Mouse (Mus musculus): Measurements from ENCODE around the gene Fcgr4. TPM values are rescaled to one million over a fixed set of nuclear protein-coding genes. Genes with fewer than 3 reads are reported as not detected.
"Not testable (repeated sequence)": the region's sequence is repeated elsewhere in the genome, so short reads cannot be mapped to it uniquely, and the experiment has no call there.

Gene Fcgr4
- polyA plus RNA-seq, 1 experiment from 2014 or later, result 0.47 TPM

DNA sequence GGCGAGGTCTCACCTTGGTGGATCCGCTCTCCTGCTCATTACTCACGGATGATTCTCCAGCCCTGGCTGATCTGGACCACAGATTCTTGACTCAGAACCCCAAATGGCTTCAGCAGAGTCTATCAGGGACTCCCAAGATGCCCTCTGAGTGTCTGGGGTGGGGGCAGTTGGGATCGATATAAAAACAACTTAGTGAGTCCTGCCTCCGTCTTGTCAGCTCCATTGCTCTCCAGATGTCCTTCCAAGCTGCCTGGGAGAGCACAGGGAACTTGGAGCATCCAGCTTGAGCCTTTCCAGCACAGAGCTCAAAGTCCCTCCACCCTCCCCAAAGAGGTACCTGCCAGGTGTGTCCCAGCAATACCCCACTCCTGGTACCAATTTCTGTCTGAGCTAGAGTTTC, 57.5 kb downstream of the Fcgr4 start:
- WGBS, result 70% methylated on average over 3 of the region's 5 CpGs
- H3K4me1 ChIP-seq (ENCODE audit: insufficient read depth); DNase-seq; H3K27ac ChIP-seq (ENCODE audit: low read depth); H3K4me2 ChIP-seq; H3K9me3 ChIP-seq (ENCODE audit: low read depth, low read length); H3K36me3 ChIP-seq (ENCODE audit: insufficient read depth); ATAC-seq (ENCODE audit: insufficient read depth); H3K9ac ChIP-seq; H3K4me3 ChIP-seq (ENCODE audit: low read depth, low read length): not testable (repeated sequence)
- peaks cover 22% of the 10 kb centered on the region for H3K27me3 ChIP-seq (ENCODE audit: insufficient read depth, low read length)

GRCm38 (mm10) chr1:171077192-171077591, 58.5 kb downstream of the Fcgr4 start:
- not testable (repeated sequence) for H3K4me3 ChIP-seq (ENCODE audit: low read depth, low read length); H3K27ac ChIP-seq (ENCODE audit: low read depth); ATAC-seq (ENCODE audit: insufficient read depth); H3K36me3 ChIP-seq (ENCODE audit: insufficient read depth); DNase-seq; H3K9ac ChIP-seq; H3K9me3 ChIP-seq (ENCODE audit: low read depth, low read length); H3K4me1 ChIP-seq (ENCODE audit: insufficient read depth); H3K4me2 ChIP-seq
- 39% methylated on average over 5 of the region's 5 CpGs for WGBS
- H3K27me3 ChIP-seq (ENCODE audit: insufficient read depth, low read length), result peaks cover 24% of the 10 kb centered on the region

GRCm38 (mm10) chr1:171077955-171078354, 59.2 kb downstream of the Fcgr4 start:
- not testable (repeated sequence) for H3K4me1 ChIP-seq (ENCODE audit: insufficient read depth); H3K27ac ChIP-seq (ENCODE audit: low read depth); H3K9ac ChIP-seq; H3K36me3 ChIP-seq (ENCODE audit: insufficient read depth); H3K9me3 ChIP-seq (ENCODE audit: low read depth, low read length); DNase-seq
- Histone ChIP-seq H3K4me2 (peak overlapping the region; percentile 41), H3K27me3 (ENCODE audit: insufficient read depth, low read length) (peaks cover 24% of the 10 kb centered on the region), H3K4me3 (ENCODE audit: low read depth, low read length) (peak overlapping the region; percentile 22; the same call in 1 of the 2 replicates)
- TF ChIP-seq CTCF (IDR thresholded peaks at IDR 0.05; ENCODE audit: low read depth), result 0 out of 2 replicates have a peak, but pooled peaks have one; percentile 10
- peak; percentile 6; the same call in 1 of the 2 replicates for ATAC-seq (ENCODE audit: insufficient read depth)
- WGBS, result 2% methylated on average over 15 of the region's 27 CpGs

- ATAC-seq (ENCODE audit: insufficient read depth); H3K4me1 ChIP-seq (ENCODE audit: insufficient read depth); H3K9me3 ChIP-seq (ENCODE audit: low read depth, low read length); H3K36me3 ChIP-seq (ENCODE audit: insufficient read depth); DNase-seq; H3K27ac ChIP-seq (ENCODE audit: low read depth); H3K9ac ChIP-seq: not testable (repeated sequence)
- Histone ChIP-seq H3K4me3 (ENCODE audit: low read depth, low read length) (peak overlapping the region; percentile 18; the same call in 1 of the 2 replicates), H3K4me2 (peak overlapping the region; percentile 39; the same call in 1 of the 2 replicates), H3K27me3 (ENCODE audit: insufficient read depth, low read length) (peaks cover 24% of the 10 kb centered on the region)
- WGBS, result 23% methylated on average over 11 of the region's 12 CpGs
Observed at GRCm38 (mm10) chr1:171078419-171078818, 59.7 kb downstream of the Fcgr4 start.

- not testable (repeated sequence) for H3K4me2 ChIP-seq; H3K36me3 ChIP-seq (ENCODE audit: insufficient read depth); H3K9me3 ChIP-seq (ENCODE audit: low read depth, low read length); H3K4me3 ChIP-seq (ENCODE audit: low read depth, low read length); H3K27ac ChIP-seq (ENCODE audit: low read depth); H3K9ac ChIP-seq; H3K4me1 ChIP-seq (ENCODE audit: insufficient read depth); DNase-seq
- peaks cover 17% of the 10 kb centered on the region for H3K27me3 ChIP-seq (ENCODE audit: insufficient read depth, low read length)
- peak; percentile 64 for ATAC-seq (ENCODE audit: insufficient read depth)
- 0% methylated on average over 1 of the region's 35 CpGs for WGBS
Observed at GRCm38 (mm10) chr1:171079345-171079744, 60.6 kb downstream of the Fcgr4 start.

Small RNA genes lying within 50 kb of the gene (microRNA-seq; reads per million reads assigned to microRNA genes)
- gene Gm27552 (ENCODE audit: borderline number of aligned reads) (not detected), gene Mir6546 (ENCODE audit: borderline number of aligned reads) (2.4 reads per million, percentile 2 among the genes with 10 or more reads in this experiment)

Other genes starting within 250 kb of the Fcgr4 start
- 9.9 and 11.2 TPM in 2 replicates for gene Atf6, start 151.1 kb upstream of the Fcgr4 start, polyA plus RNA-seq (2014; fragmentation: Nextera tagmentation; extraction: Ambion mirVana)
- 0.66 TPM in 1 of 2 replicates, not detected in the other for gene Gm26620, start 133.9 kb upstream of the Fcgr4 start, polyA plus RNA-seq (2014; fragmentation: Nextera tagmentation; extraction: Ambion mirVana)
- 36.7 and 39.9 TPM in 2 replicates for gene Dusp12, start 133.4 kb upstream of the Fcgr4 start, polyA plus RNA-seq (2014; fragmentation: Nextera tagmentation; extraction: Ambion mirVana)
- gene Fcrlb, start 106.0 kb upstream of the Fcgr4 start, polyA plus RNA-seq (2014; fragmentation: Nextera tagmentation; extraction: Ambion mirVana), result not detected in 2 replicates
- gene Fcrla, start 91.3 kb upstream of the Fcgr4 start, polyA plus RNA-seq (2014; fragmentation: Nextera tagmentation; extraction: Ambion mirVana), result not detected in 2 replicates
- 2.3 and 2.4 TPM in 2 replicates for gene Fcgr2b, start 42.4 kb upstream of the Fcgr4 start, polyA plus RNA-seq (2014; fragmentation: Nextera tagmentation; extraction: Ambion mirVana)
- 10.8 and 14.3 TPM in 2 replicates for gene Fcgr3, start 46.0 kb downstream of the Fcgr4 start, polyA plus RNA-seq (2014; fragmentation: Nextera tagmentation; extraction: Ambion mirVana)
- 2.0 and 2.2 TPM in 2 replicates for gene Cfap126, start 95.0 kb downstream of the Fcgr4 start, polyA plus RNA-seq (2014; fragmentation: Nextera tagmentation; extraction: Ambion mirVana)
- gene Sdhc, start 131.7 kb downstream of the Fcgr4 start, polyA plus RNA-seq (2014; fragmentation: Nextera tagmentation; extraction: Ambion mirVana), result 281 and 304 TPM in 2 replicates
- gene Mpz, start 131.8 kb downstream of the Fcgr4 start, polyA plus RNA-seq (2014; fragmentation: Nextera tagmentation; extraction: Ambion mirVana), result 0.24 and 0.49 TPM in 2 replicates
- gene Pcp4l1, start 177.3 kb downstream of the Fcgr4 start, polyA plus RNA-seq (2014; fragmentation: Nextera tagmentation; extraction: Ambion mirVana), result 5.7 and 6.0 TPM in 2 replicates
- 0.13 and 0.23 TPM in 2 replicates for gene Nr1i3, start 195.1 kb downstream of the Fcgr4 start, polyA plus RNA-seq (2014; fragmentation: Nextera tagmentation; extraction: Ambion mirVana)
- 33.7 and 37.9 TPM in 2 replicates for gene Tomm40l, start 203.6 kb downstream of the Fcgr4 start, polyA plus RNA-seq (2014; fragmentation: Nextera tagmentation; extraction: Ambion mirVana)
- 1.6 and 3.7 TPM in 2 replicates for gene Apoa2, start 206.1 kb downstream of the Fcgr4 start, polyA plus RNA-seq (2014; fragmentation: Nextera tagmentation; extraction: Ambion mirVana)
- gene Fcer1g, start 215.4 kb downstream of the Fcgr4 start, polyA plus RNA-seq (2014; fragmentation: Nextera tagmentation; extraction: Ambion mirVana), result 44.2 and 47.3 TPM in 2 replicates
- 6.6 and 7.5 TPM in 2 replicates for gene Adamts4, start 231.5 kb downstream of the Fcgr4 start, polyA plus RNA-seq (2014; fragmentation: Nextera tagmentation; extraction: Ambion mirVana)
- gene Ndufs2, start 232.5 kb downstream of the Fcgr4 start, polyA plus RNA-seq (2014; fragmentation: Nextera tagmentation; extraction: Ambion mirVana), result 244 and 250 TPM in 2 replicates

Measured in lung, embryonic 14.5 days (tissue).